31 mouse cellular contexts compared by ENCODE assay signal in the genomic region with DNA sequence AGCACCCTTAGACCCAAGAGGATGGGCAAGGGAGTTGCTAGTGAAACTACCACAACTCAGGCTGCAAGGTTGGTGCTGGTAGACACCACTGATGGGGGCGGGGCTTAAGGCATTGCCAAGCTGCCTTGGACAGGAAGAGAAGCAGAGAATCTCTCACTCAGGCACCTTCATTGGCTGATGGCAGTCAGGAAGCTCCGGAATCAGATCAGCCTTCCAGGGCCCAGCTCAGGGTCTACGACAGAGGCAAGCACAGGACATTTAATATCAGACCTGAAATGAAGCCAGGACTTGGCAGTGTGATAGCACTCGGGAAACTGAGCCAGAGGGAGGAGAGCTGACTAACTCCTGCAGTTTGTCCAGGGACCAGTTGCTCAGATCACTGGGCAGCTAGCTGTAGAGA. TPM values are rescaled to one million over a fixed set of nuclear protein-coding genes. Genes with fewer than 3 reads are reported as not detected.
DNase-seq lines count a peak whose midpoint lies in the region; ATAC-seq and TF ChIP-seq lines count a peak whose summit lies in the region.
"Had no signal": no experiment of that assay in that cellular context is flagged by ENCODE, and none has a peak within 500 bp of the region (broad histone marks: within the 10 kb centered on the region; RNA-seq: fewer than 3 reads in every experiment).

No protein-coding gene starts in this region.

- 59% methylated on average over 4 of the region's 4 CpGs for WGBS in kidney, embryonic 15.5 days

- H3K9me3 ChIP-seq in MEL (replicated peaks; ENCODE audit: insufficient read depth, low read length): no peaks in the 10 kb centered on the region
- no peaks in the 10 kb centered on the region for H3K9me3 ChIP-seq in kidney, embryonic 15.5 days (replicated peaks)
- H3K9me3 ChIP-seq: embryonic facial prominence, embryonic 10.5 days; embryonic facial prominence, embryonic 15.5 days; forebrain, embryonic 15.5 days; hindbrain, embryonic 13.5 days; limb, embryonic 12.5 days; liver, embryonic 12.5 days; neural tube, embryonic 15.5 days; stomach, embryonic 15.5 days had no signal

- no peak for TF ChIP-seq POLR2A in MEL (IDR thresholded peaks at IDR 0.05; ENCODE audit: control insufficient read depth in 1 of 2, insufficient read depth in 1 of 2, low read depth in 1 of 2, low read length in 2 of 2, poor library complexity in 1 of 2)

- DNase-seq in heart, adult 11 months: peak; percentile 59
- DNase-seq in heart, postnatal 25 days (ENCODE audit: low spot score): no peak
- peak; percentile 54 for DNase-seq in MEL (ENCODE audit: low read depth, low spot score)
- peak; percentile 60 for DNase-seq in gastrocnemius, adult 2 months
- DNase-seq in induced T-regulatory cell, adult 2 months (ENCODE audit: low read depth): peak; percentile 12
- no peak for DNase-seq in adrenal gland, postnatal 4 days (ENCODE audit: low spot score in 2 of 2)
- DNase-seq: adrenal gland, adult 2 months; adrenal gland, postnatal 36 days; cerebellum, adult 8-10 months; cerebellum, postnatal 25 days; heart, postnatal 36 days; kidney, adult 9 months; kidney, postnatal 14 days; layer of hippocampus, adult 9-11 months; liver, postnatal 0 days; lung, postnatal 36 days; midbrain, embryonic 14.5 days; retina, postnatal 1 day; right cerebral cortex, postnatal 14 days had no signal

- H3K4me1 ChIP-seq in MEL (ENCODE audit: control insufficient read depth in 1 of 2, insufficient read depth in 2 of 2, low read length in 2 of 2): peaks cover 0 to 10% of the 10 kb centered on the region in 2 experiments; a peak in 2 of 4 replicates
- peaks cover 20% of the 10 kb centered on the region for H3K4me1 ChIP-seq in kidney, embryonic 15.5 days

- no peaks in the 10 kb centered on the region for H3K36me3 ChIP-seq in MEL (ENCODE audit: control insufficient read depth in 1 of 2, insufficient read depth in 2 of 2, low read length in 2 of 2)
- H3K36me3 ChIP-seq in kidney, embryonic 15.5 days: no peaks in the 10 kb centered on the region
- H3K36me3 ChIP-seq: embryonic facial prominence, embryonic 10.5 days; embryonic facial prominence, embryonic 15.5 days; forebrain, embryonic 15.5 days; hindbrain, embryonic 13.5 days; limb, embryonic 12.5 days; liver, embryonic 12.5 days; neural tube, embryonic 15.5 days; stomach, embryonic 15.5 days had no signal

- H3K79me2 ChIP-seq in MEL (ENCODE audit: control insufficient read depth, insufficient read depth, low read length, poor library complexity): no peaks in the 10 kb centered on the region

- TF ChIP-seq CTCF in MEL (IDR thresholded peaks at IDR 0.05 in 2 of 3, conservative IDR thresholded peaks at IDR 0.05 in 1 of 3; ENCODE audit: control insufficient read depth in 1 of 3, insufficient read depth in 1 of 3, low read depth in 2 of 3, low read length in 3 of 3, poor library complexity in 1 of 3, severe bottlenecking in 1 of 3): no peak
- TF ChIP-seq CTCF in gastrocnemius, adult 2 months (IDR thresholded peaks at IDR 0.05): no peak

- no peak overlapping the region for H3K4me3 ChIP-seq in MEL (ENCODE audit: control insufficient read depth in 1 of 2, insufficient read depth in 1 of 2, low read depth in 2 of 2, low read length in 2 of 2)
- no peak overlapping the region for H3K4me3 ChIP-seq in gastrocnemius, adult 2 months
- H3K4me3 ChIP-seq in kidney, embryonic 15.5 days (replicated peaks): no peak overlapping the region
- H3K4me3 ChIP-seq: embryonic facial prominence, embryonic 10.5 days; embryonic facial prominence, embryonic 15.5 days; forebrain, embryonic 15.5 days; hindbrain, embryonic 13.5 days; limb, embryonic 12.5 days; liver, embryonic 12.5 days; megakaryocyte, embryonic 14.5 days; neural tube, embryonic 15.5 days; stomach, embryonic 15.5 days had no signal

- no peak for TF ChIP-seq RAD21 in MEL (IDR thresholded peaks at IDR 0.05; ENCODE audit: low read depth, low read length)

- ATAC-seq in kidney, embryonic 15.5 days (replicated peaks; ENCODE audit: low FRiP score): no peak
- ATAC-seq: forebrain, embryonic 15.5 days; intestine, postnatal 0 days; liver, embryonic 12.5 days; liver, postnatal 0 days had no signal

- no peak for TF ChIP-seq EP300 in MEL (IDR thresholded peaks at IDR 0.05; ENCODE audit: low read depth in 1 of 2, low read length in 2 of 2)

- no peaks in the 10 kb centered on the region for H3K27me3 ChIP-seq in MEL (ENCODE audit: control insufficient read depth in 1 of 2, insufficient read depth in 2 of 2, low read length in 2 of 2)
- peaks cover 44% of the 10 kb centered on the region for H3K27me3 ChIP-seq in kidney, embryonic 15.5 days

- H3K4me2 ChIP-seq in kidney, embryonic 15.5 days: no peak overlapping the region
- H3K4me2 ChIP-seq: embryonic facial prominence, embryonic 15.5 days; forebrain, embryonic 15.5 days; hindbrain, embryonic 13.5 days; limb, embryonic 12.5 days; liver, embryonic 12.5 days; neural tube, embryonic 15.5 days; stomach, embryonic 15.5 days had no signal

- intact Hi-C loops in heart, postnatal 25 days (cut with DNase I): no loop called here
- intact Hi-C loops in gastrocnemius, adult 2 months (cut with DNase I): no loop called here

- H3K27ac ChIP-seq in MEL (ENCODE audit: control insufficient read depth, low read depth, low read length): no peak overlapping the region
- no peak overlapping the region for H3K27ac ChIP-seq in gastrocnemius, adult 2 months
- no peak overlapping the region for H3K27ac ChIP-seq in kidney, embryonic 15.5 days
- H3K27ac ChIP-seq: embryonic facial prominence, embryonic 10.5 days; embryonic facial prominence, embryonic 15.5 days; forebrain, embryonic 15.5 days; hindbrain, embryonic 13.5 days; limb, embryonic 12.5 days; liver, embryonic 12.5 days; neural tube, embryonic 15.5 days; stomach, embryonic 15.5 days had no signal

- no peak overlapping the region for H3K9ac ChIP-seq in MEL (ENCODE audit: control insufficient read depth, low read depth, low read length, poor library complexity, severe bottlenecking)
- no peak overlapping the region for H3K9ac ChIP-seq in kidney, embryonic 15.5 days
- H3K9ac ChIP-seq: embryonic facial prominence, embryonic 15.5 days; forebrain, embryonic 15.5 days; hindbrain, embryonic 13.5 days; limb, embryonic 12.5 days; liver, embryonic 12.5 days; liver, postnatal 0 days; neural tube, embryonic 15.5 days; stomach, embryonic 15.5 days had no signal

TF ChIP-seq in MEL, 35 proteins besides CTCF, POLR2A, EP300 and RAD21:
- TF ChIP-seq SIN3A (IDR thresholded peaks at IDR 0.05; ENCODE audit: low read length) (no peak), HCFC1 (IDR thresholded peaks at IDR 0.05; ENCODE audit: low read depth, low read length) (no peak), ZNF384 (IDR thresholded peaks at IDR 0.05; ENCODE audit: low read depth, low read length) (no peak), MAX (IDR thresholded peaks at IDR 0.05; ENCODE audit: low read length) (no peak), MYC (IDR thresholded peaks at IDR 0.05; ENCODE audit: low read depth, low read length) (no peak), USF2 (IDR thresholded peaks at IDR 0.05; ENCODE audit: borderline replicate concordance in 1 of 2, insufficient read depth in 1 of 2, low read depth in 1 of 2, low read length in 2 of 2) (no peak), TAL1 (IDR thresholded peaks at IDR 0.05; ENCODE audit: low read length) (no peak), CHD1 (IDR thresholded peaks at IDR 0.05; ENCODE audit: low read depth, low read length) (no peak), MAZ (IDR thresholded peaks at IDR 0.05; ENCODE audit: low read depth, low read length) (no peak), KAT2A (conservative IDR thresholded peaks at IDR 0.05; ENCODE audit: low read depth, low read length) (no peak), POLR2AphosphoS2 (IDR thresholded peaks at IDR 0.05; ENCODE audit: low read length) (no peak), USF1 (IDR thresholded peaks at IDR 0.05; ENCODE audit: low read depth, low read length) (no peak), JUND (IDR thresholded peaks at IDR 0.05; ENCODE audit: low read depth, low read length) (no peak), MXI1 (IDR thresholded peaks at IDR 0.05; ENCODE audit: low read depth, low read length) (no peak), SMC3 (IDR thresholded peaks at IDR 0.05; ENCODE audit: low read depth, low read length) (no peak; the same call in 1 of the 2 replicates), ELF1 (IDR thresholded peaks at IDR 0.05; ENCODE audit: low read depth, low read length) (no peak), E2F4 (IDR thresholded peaks at IDR 0.05; ENCODE audit: borderline replicate concordance, low read depth, low read length) (no peak), NRF1 (IDR thresholded peaks at IDR 0.05; ENCODE audit: insufficient read depth, low read depth, low read length, poor library complexity, severe bottlenecking) (no peak), TCF12 (IDR thresholded peaks at IDR 0.05; ENCODE audit: low read depth, low read length) (no peak)

RNA-seq across cellular contexts. Expression of gene Adra2a, which starts 7.7 kb away (rescaled TPM):
- total RNA-seq in heart, postnatal 25 days (2021): under 1 TPM; 0.20 to 0.36 TPM
- total RNA-seq in MEL (2012; rRNA removed): 0.46 and 0.58 TPM in 2 replicates
- polyA plus RNA-seq in MEL (2012; ENCODE audit: insufficient read depth in 1 of 2, insufficient read length in 2 of 2, low read depth in 1 of 2, low replicate concordance in 2 of 2, missing spikeins in 1 of 2): 1 to 10 TPM in 1 of 2 experiments, not detected in 1; 2.7 TPM
- total RNA-seq in gastrocnemius, adult 2 months (2021): under 1 TPM; 0.28 to 0.36 TPM
- total RNA-seq in adrenal gland, postnatal 4 days (2021): 1 to 10 TPM; 1.3 to 4.5 TPM
- 0.89 and 1.2 TPM in 2 replicates for polyA plus RNA-seq in kidney, embryonic 15.5 days (2015; fragmentation: Nextera tagmentation; extraction: Ambion mirVana)
- polyA plus RNA-seq: heart, embryonic 14.5 days had no signal

Comparison
In these comparisons a context has a peak if more than half of its experiments do, and no peak if none do; other contexts are left out.
1. DNase-seq: peak in heart, adult 11 months (single experiment), MEL (single experiment), gastrocnemius, adult 2 months (single experiment) and induced T-regulatory cell, adult 2 months (single experiment); none in heart, postnatal 25 days (single experiment) and adrenal gland, postnatal 4 days (0 of 2).